10 mouse cellular contexts compared by ENCODE assay signal in genomic region chr17:32281611-32282310, GRCm38 (mm10). TPM values are rescaled to one million over a fixed set of nuclear protein-coding genes. Genes with fewer than 3 reads are reported as not detected.
DNase-seq lines count a peak whose midpoint lies in the region; ATAC-seq and TF ChIP-seq lines count a peak whose summit lies in the region.
"Had no signal": no experiment of that assay in that cellular context is flagged by ENCODE, and none has a peak within 500 bp of the region (broad histone marks: within the 10 kb centered on the region; RNA-seq: fewer than 3 reads in every experiment).

No protein-coding gene starts in this region.

- TF ChIP-seq CTCF in heart, adult 2 months (IDR thresholded peaks at IDR 0.05), result peak; percentile 17; the same call in 1 of the 2 replicates
- TF ChIP-seq CTCF in lung, adult 2 months (IDR thresholded peaks at IDR 0.05; ENCODE audit: insufficient read depth, low read length), result no peak

- TF ChIP-seq POLR2A in heart, adult 2 months (IDR thresholded peaks at IDR 0.05; ENCODE audit: insufficient read depth, low read depth, low read length), result no peak
- no peak for TF ChIP-seq POLR2A in lung, adult 2 months (IDR thresholded peaks at IDR 0.05; ENCODE audit: borderline replicate concordance, extremely low read depth, low read depth, low read length)

- no peak for TF ChIP-seq EP300 in heart, adult 2 months (IDR thresholded peaks at IDR 0.05; ENCODE audit: insufficient read depth, low read depth, low read length)

- no peak for ATAC-seq in lung, embryonic 15.5 days (ENCODE audit: borderline replicate concordance, extremely low read depth, low FRiP score, low TSS enrichment)
- ATAC-seq in liver, embryonic 16.5 days (ENCODE audit: low read depth), result no peak

- 35% methylated on average over 4 of the region's 4 CpGs for WGBS in heart, adult 2 months
- 60% methylated on average over 4 of the region's 4 CpGs for WGBS in lung, embryonic 15.5 days
- WGBS in lung, adult 2 months, result 32% methylated on average over 4 of the region's 4 CpGs
- 41% methylated on average over 4 of the region's 4 CpGs for WGBS in liver, embryonic 16.5 days (ENCODE audit: insufficient replicate concordance)

- no peaks in the 10 kb centered on the region for H3K27me3 ChIP-seq in heart, adult 2 months (ENCODE audit: control insufficient read depth, insufficient read depth, low read length)
- H3K27me3 ChIP-seq in lung, embryonic 15.5 days, result no peaks in the 10 kb centered on the region
- H3K27me3 ChIP-seq in liver, embryonic 16.5 days (ENCODE audit: control insufficient read depth, insufficient read depth, low read depth, low read length), result no peaks in the 10 kb centered on the region

- intact Hi-C loops in heart, adult 2 months (cut with DNase I), result loop anchor here (5.0 kb wide), 1 partner anchor 39 kb away; no protein-coding TSS in a partner anchor

- H3K36me3 ChIP-seq in heart, adult 2 months (ENCODE audit: control insufficient read depth, insufficient read depth, low read length), result peaks cover 17% of the 10 kb centered on the region
- H3K36me3 ChIP-seq in lung, embryonic 15.5 days, result no peaks in the 10 kb centered on the region
- H3K36me3 ChIP-seq in liver, embryonic 16.5 days (ENCODE audit: control insufficient read depth, insufficient read depth), result no peaks in the 10 kb centered on the region

- no peak overlapping the region for H3K27ac ChIP-seq in heart, adult 2 months
- H3K27ac ChIP-seq in lung, embryonic 15.5 days, result no peak overlapping the region
- H3K27ac ChIP-seq in liver, embryonic 16.5 days (ENCODE audit: low read length), result peak overlapping the region; percentile 50; the same call in 1 of the 2 replicates

- peak overlapping the region; percentile 65; the same call in 1 of the 2 replicates for H3K4me2 ChIP-seq in lung, embryonic 15.5 days
- H3K4me2 ChIP-seq in liver, embryonic 16.5 days (ENCODE audit: low read depth, low read length), result peak overlapping the region; percentile 30

- no peak overlapping the region for H3K9ac ChIP-seq in heart, adult 2 months (ENCODE audit: low read depth, low read length)
- no peak overlapping the region for H3K9ac ChIP-seq in lung, embryonic 15.5 days
- H3K9ac ChIP-seq in liver, embryonic 16.5 days (ENCODE audit: low read depth, low read length), result no peak overlapping the region

- DNase-seq in heart, adult 2 months, result no peak
- DNase-seq in heart, adult 9 months (ENCODE audit: low spot score in 2 of 2), result no peak
- DNase-seq in lung, adult 2 months, result no peak
- peak; percentile 11 for DNase-seq in NIH3T3 (ENCODE audit: low read depth)
- no peak for DNase-seq in retina, postnatal 1 day
- no peak for DNase-seq in frontal cortex, postnatal 36 days (ENCODE audit: low spot score in 2 of 2)
- DNase-seq: adrenal gland, postnatal 10 days; cerebellum, postnatal 10 days had no signal

- peaks cover 7% of the 10 kb centered on the region for H3K4me1 ChIP-seq in heart, adult 2 months (ENCODE audit: control insufficient read depth, insufficient read depth, low read length)
- peaks cover 22% of the 10 kb centered on the region for H3K4me1 ChIP-seq in lung, embryonic 15.5 days
- peaks cover 22% of the 10 kb centered on the region for H3K4me1 ChIP-seq in lung, adult 2 months (ENCODE audit: control insufficient read depth, insufficient read depth, low read length)
- H3K4me1 ChIP-seq in liver, embryonic 16.5 days (ENCODE audit: control insufficient read depth, low read depth, low read length), result peaks cover 36% of the 10 kb centered on the region

- H3K4me3 ChIP-seq in heart, adult 2 months, result peak overlapping the region; percentile 6; the same call in 1 of the 2 replicates
- H3K4me3 ChIP-seq in lung, embryonic 15.5 days, result no peak overlapping the region
- H3K4me3 ChIP-seq in lung, adult 2 months (replicated peaks; ENCODE audit: extremely low read depth, low read depth, low read length), result no peak overlapping the region
- no peak overlapping the region; the same call in 1 of the 2 replicates for H3K4me3 ChIP-seq in liver, embryonic 16.5 days (ENCODE audit: low read depth, low read length)

- H3K9me3 ChIP-seq in lung, embryonic 15.5 days, result no peaks in the 10 kb centered on the region
- no peaks in the 10 kb centered on the region for H3K9me3 ChIP-seq in liver, embryonic 16.5 days (replicated peaks; ENCODE audit: control insufficient read depth, low read length)

- H3K79me2 ChIP-seq in heart, adult 2 months (replicated peaks; ENCODE audit: control insufficient read depth, insufficient read depth, low read length), result peaks cover under 1% of the 10 kb centered on the region

RNA-seq across cellular contexts. Expression of gene Brd4, which starts 2.8 kb away (rescaled TPM):
- 10 to 100 TPM; 53.3 to 55.6 TPM for total RNA-seq in heart, adult 2 months (2021)
- polyA plus RNA-seq in heart, adult 2 months (2012; rRNA removed), result 16.5 and 21.7 TPM in 2 replicates
- polyA plus RNA-seq in lung, embryonic 15.5 days (2015; fragmentation: Nextera tagmentation; extraction: Ambion mirVana), result 75.4 and 80.0 TPM in 2 replicates
- polyA plus RNA-seq in lung, adult 2 months (2012; rRNA removed), result 32.8 and 35.2 TPM in 2 replicates
- 28.3 and 36.0 TPM in 2 replicates for polyA plus RNA-seq in liver, embryonic 16.5 days (2015; fragmentation: Nextera tagmentation; extraction: Ambion mirVana)

RNA-seq across cellular contexts. Expression of gene Akap8, which starts 39.3 kb away (rescaled TPM):
- total RNA-seq in heart, adult 2 months (2021), result 10 to 100 TPM; 38.9 to 40.7 TPM
- polyA plus RNA-seq in heart, adult 2 months (2012; rRNA removed), result 32.2 and 40.4 TPM in 2 replicates
- polyA plus RNA-seq in lung, embryonic 15.5 days (2015; fragmentation: Nextera tagmentation; extraction: Ambion mirVana), result 87.1 and 101 TPM in 2 replicates
- polyA plus RNA-seq in lung, adult 2 months (2012; rRNA removed), result 63.3 and 77.5 TPM in 2 replicates
- polyA plus RNA-seq in liver, embryonic 16.5 days (2015; fragmentation: Nextera tagmentation; extraction: Ambion mirVana), result 29.7 and 31.2 TPM in 2 replicates
